Mouse (Mus musculus) adrenal gland, postnatal 10 days (tissue): Measurements from ENCODE around the gene Gpnmb. TPM values are rescaled to one million over a fixed set of nuclear protein-coding genes. Genes with fewer than 3 reads are reported as not detected.
A peak's percentile ranks its signal among the peaks of the same experiment; 100 is the strongest.

Experiments used
- DNase-seq: peaks from one replicate; pipeline ENCODE4 v3.0.0; 2021; ENCODE audit warnings: mixed read lengths
- total RNA-seq, 2 experiments: library from RNA; stranded (reverse); gene quantifications; 2 replicates each; pipeline ENCODE4 v1.2.3; 2021

Gene Gpnmb
- total RNA-seq, 2 experiments from 2014 or later = 0.55 to 0.84 TPM

DNA sequence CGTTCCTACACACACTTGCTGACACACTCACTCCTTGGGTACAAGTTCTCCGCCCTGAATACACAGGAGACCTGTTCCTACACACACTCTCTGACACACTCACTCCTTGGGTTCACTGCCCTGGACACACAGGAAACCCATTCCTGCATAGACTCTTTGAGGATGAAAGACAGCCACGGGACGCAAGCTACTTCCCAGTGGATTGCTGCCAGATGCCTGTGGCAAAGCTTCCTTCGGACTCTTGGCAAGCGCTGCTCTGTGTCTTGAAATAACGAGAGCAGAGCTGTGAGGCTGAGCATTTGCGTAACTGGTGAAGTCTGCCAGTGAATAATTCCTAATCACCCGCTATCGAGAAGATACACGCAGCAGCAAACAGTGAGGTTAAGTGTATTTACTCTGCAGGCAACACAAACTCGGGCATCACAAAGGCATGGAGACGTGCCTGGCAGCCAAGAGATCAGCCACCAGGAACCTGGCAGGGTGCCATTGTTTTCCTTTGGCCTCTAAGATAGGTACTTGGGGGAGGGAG, 60.7 kb downstream of the Gpnmb start:
- peak; percentile 85 for DNase-seq

DNA sequence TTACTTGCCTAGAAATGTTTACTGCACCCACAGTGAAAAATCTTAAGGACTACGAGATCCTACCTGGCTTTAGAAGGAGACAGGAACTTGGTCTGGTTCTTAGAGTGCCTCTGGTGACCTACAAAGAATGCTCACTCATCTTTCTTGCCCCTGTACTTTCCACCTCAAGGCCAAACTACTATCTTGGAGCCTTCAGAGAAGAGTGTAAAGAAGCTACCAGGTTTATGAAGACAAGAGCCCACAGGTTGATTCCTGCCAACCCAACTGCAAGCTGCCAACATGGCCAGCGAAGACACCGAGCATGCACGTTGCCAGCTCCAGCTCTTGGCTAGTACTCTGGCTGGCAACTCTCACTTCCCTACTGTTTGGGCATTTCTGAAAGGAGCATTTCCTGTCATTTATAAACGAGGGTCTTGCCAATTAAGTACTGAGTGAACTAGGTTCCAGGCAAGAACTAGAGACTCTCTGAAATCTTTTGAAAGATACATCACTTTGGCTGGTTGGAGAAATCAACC, 61.3 kb downstream of the Gpnmb start:
- peak; percentile 30 for DNase-seq

DNA sequence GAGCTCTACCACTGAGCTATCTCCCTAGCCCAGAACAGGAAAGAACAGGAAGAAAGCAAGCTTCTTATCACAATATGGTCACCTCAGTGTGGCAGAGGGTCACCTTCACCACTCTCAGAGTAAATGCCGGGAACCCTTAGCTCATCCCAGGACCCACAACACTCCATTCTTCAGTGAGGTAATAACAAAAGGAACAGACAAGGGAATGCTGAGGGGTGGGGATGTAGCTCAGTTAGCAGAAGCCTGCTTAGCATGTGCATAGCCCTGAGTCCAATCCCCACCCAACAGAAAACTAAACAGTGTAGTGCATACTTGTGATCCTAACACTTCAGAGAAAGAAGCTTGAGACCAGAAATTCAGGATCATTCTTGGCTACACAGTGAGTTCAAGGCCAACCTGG, 62.7 kb downstream of the Gpnmb start:
- DNase-seq = no peak

- DNase-seq = no peak
Observed at GRCm38 (mm10) chr6:49106746-49107500, 70.6 kb downstream of the Gpnmb start.

GRCm38 (mm10) chr6:49109196-49109595, 72.8 kb downstream of the Gpnmb start:
- no peak for DNase-seq

- no peak for DNase-seq
Observed at GRCm38 (mm10) chr6:49113895-49114294, 77.5 kb downstream of the Gpnmb start.

- DNase-seq = no peak
Observed at GRCm38 (mm10) chr6:49114457-49114856, 78.1 kb downstream of the Gpnmb start.

DNA sequence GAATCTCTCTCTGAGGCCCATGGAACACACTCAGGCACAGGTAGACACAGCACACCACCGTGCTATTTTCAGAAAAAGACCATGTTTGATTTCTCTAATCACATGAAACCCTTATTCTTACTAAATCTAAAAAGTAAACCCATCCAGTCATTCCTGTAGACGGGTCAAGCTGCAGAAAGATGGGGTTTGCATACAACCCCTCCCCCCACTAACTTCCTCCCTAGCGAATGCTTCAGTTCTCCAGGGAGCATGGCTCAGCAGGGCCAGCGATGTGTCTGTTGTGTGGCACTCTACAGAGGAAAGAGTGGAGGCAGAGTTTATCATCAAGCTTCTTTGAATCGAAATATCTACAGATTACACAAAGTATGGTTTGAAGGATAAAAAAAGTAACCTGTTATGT, 79.2 kb downstream of the Gpnmb start:
- no peak for DNase-seq

DNA sequence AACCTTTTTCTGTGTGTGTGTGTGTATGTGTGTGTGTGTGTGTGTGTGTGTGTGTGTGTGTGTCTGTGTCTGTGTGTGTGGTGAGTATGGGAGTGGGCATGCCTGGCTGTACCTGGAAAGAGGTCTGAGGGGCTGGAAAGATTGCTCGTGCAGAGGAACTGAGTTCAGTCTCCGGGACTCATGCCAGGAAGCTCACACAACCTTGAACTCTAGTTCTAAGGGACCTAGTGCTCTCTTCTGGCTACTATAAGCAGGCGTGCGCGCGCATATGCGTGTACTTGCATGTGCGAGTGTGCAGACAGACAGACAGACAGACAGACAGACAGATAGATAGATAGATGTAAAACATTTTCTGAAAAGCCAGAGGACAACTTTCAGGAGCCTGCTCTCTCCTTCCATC, 79.9 kb downstream of the Gpnmb start:
- peak; percentile 59 for DNase-seq

DNA sequence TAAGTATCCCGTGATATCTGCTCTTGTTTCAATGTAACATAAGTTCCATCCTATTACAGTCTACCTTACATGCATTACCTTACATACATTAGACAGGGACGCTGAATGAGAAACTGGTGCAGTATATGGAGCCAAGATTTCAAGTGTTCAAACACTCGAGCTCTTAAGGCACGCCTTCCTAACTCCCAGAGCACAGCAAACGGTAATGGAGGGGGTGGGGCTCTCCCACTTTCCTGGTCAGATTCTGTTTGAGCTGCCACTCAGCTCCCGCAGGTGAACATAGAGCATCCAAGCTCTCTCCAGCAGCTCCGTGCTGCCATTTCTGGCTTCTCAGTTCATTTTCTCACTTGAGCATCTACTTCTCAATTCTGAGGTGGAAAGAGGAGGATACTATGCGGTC, 82.1 kb downstream of the Gpnmb start:
- no peak for DNase-seq

GRCm38 (mm10) chr6:49119462-49120135, 83.3 kb downstream of the Gpnmb start:
- no peak for DNase-seq

GRCm38 (mm10) chr6:49120370-49120769, 84.0 kb downstream of the Gpnmb start:
- DNase-seq = no peak

Other genes starting within 250 kb of the Gpnmb start
- gene Tmem176a, start 195.6 kb upstream of the Gpnmb start, total RNA-seq = 100 to 1,000 TPM; 138 to 148 TPM
- gene Tmem176b, start 195.1 kb upstream of the Gpnmb start, total RNA-seq = 100 to 1,000 TPM; 280 to 302 TPM
- not detected for gene Aoc1, start 163.7 kb upstream of the Gpnmb start, total RNA-seq
- gene 1600015I10Rik, start 106.7 kb upstream of the Gpnmb start, total RNA-seq = under 1 TPM in 1 of 2 experiments, not detected in 1; 0.12 TPM
- gene Doxl2, start 61.6 kb upstream of the Gpnmb start, total RNA-seq = not detected
- gene Svs1, start 49.7 kb upstream of the Gpnmb start, total RNA-seq = not detected
- gene Malsu1, start 37.2 kb downstream of the Gpnmb start, total RNA-seq = 10 to 100 TPM; 45.7 to 52.5 TPM
- gene Igf2bp3, start 178.4 kb downstream of the Gpnmb start, total RNA-seq = 1 to 10 TPM; 7.1 to 7.6 TPM
- 10 to 100 TPM; 47.8 to 51.1 TPM for gene Tra2a, start 227.5 kb downstream of the Gpnmb start, total RNA-seq